Mouse (Mus musculus): Measurements from ENCODE around the gene Ebf1. TPM values are rescaled to one million over a fixed set of nuclear protein-coding genes. Genes with fewer than 3 reads are reported as not detected.

The Ebf1 gene
- total RNA-seq, 2 experiments from 2014 or later = 15.8 to 18.3 TPM

DNA sequence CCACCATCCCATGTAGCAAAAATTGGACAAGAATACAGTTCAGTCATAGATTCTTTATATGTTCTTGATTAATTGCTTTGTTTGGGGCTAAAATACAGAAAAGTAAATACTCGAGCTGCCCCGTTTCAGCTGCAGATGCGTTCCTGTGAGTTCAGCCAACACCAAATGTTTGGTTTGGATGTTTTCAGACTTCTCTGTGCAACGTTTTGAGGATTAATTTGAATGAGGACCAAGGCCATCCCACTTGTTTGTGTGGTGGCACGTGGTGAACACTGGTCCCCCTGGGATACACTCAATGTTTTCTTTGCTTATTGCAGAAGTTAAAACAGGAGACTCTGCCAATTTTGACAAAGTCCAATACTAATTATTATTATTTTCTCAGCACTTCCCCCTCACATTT, 289.3 kb downstream of the Ebf1 start:
- intact Hi-C loops (cut with DNase I; ENCODE audit: low total_unique reads) = no loop called here
- DNase-seq = no peak

DNA sequence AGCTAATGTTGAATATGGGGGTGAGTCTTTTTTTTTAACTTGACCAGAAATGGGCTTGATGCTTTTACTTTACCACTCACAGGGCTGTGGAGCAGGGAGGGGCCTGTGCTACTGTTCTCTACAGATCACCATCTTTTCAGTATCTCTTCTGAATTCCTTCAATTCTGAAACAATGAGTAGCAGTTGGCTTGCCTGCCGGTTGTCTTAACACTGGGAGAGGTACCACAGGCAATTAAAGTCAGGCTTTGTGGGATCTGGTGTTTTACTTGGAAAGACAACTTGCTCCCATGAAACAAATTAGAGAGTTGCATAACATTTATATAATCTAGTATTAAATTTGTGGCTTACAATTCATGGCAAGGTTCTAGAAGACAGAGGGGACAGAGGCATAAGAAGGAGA, 294.6 kb downstream of the Ebf1 start:
- intact Hi-C loops (cut with DNase I; ENCODE audit: low total_unique reads) = no loop called here
- DNase-seq = no peak

DNA sequence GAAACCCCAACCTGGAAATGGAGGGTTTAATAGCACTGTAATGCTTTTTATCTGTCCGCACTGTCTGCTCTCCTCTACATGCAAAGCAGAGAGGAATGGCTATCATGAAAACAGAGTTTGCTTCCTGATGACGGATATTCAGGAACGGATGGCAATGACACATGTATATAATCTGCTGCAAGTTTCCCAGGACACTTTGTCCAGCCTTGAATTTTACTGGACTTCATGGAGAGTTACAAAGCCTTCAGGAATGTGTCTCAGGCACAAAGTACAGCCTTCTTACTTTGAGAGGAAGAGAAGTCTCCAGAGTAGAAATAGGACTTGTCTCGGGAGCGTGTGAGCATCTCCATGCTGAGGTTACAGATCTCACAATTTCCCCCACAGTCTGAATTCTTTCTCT, 296.7 kb downstream of the Ebf1 start:
- intact Hi-C loops (cut with DNase I; ENCODE audit: low total_unique reads) = no loop called here
- DNase-seq = no peak

DNA sequence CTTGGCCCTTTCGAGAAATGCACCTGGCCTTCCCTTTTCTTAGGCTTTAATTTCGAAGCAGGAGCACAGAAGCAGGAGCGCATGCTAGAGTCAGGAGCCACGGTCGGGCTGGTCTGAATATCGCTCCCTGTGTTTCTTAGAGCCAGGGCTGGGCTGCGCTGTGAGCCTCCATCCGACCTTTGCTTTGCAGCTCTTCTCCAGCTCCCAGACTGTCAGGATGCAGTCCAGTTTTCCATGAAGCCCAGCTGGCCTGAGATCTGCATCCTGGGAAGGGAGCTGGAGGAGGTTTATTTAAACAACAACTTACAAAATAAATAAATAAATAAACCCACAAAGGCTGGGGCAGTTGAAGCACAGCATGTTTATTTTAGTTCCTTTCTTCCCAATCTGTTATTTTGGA, 299.9 kb downstream of the Ebf1 start:
- intact Hi-C loops (cut with DNase I; ENCODE audit: low total_unique reads) = no loop called here
- peak; percentile 47 for DNase-seq

DNA sequence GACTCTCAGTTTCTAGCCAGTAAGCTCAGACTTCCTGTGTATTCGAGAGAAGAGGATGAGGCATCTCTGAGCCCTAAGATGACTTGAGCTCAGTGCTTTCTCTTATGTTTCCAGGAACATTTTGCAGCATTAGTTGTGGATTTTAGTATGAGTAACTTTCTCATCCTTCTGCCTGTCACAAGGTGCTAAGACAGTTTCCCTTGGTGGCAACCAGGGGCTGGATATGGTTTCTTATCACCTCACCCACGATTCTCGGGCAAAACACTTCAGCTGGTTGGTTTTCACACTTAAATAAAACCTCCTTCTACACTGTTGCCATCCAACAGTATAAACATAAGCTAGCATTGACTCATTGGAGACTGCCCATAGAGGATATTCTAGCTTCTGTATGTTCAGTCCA, 306.0 kb downstream of the Ebf1 start:
- intact Hi-C loops (cut with DNase I; ENCODE audit: low total_unique reads) = no loop called here
- DNase-seq = no peak

DNA sequence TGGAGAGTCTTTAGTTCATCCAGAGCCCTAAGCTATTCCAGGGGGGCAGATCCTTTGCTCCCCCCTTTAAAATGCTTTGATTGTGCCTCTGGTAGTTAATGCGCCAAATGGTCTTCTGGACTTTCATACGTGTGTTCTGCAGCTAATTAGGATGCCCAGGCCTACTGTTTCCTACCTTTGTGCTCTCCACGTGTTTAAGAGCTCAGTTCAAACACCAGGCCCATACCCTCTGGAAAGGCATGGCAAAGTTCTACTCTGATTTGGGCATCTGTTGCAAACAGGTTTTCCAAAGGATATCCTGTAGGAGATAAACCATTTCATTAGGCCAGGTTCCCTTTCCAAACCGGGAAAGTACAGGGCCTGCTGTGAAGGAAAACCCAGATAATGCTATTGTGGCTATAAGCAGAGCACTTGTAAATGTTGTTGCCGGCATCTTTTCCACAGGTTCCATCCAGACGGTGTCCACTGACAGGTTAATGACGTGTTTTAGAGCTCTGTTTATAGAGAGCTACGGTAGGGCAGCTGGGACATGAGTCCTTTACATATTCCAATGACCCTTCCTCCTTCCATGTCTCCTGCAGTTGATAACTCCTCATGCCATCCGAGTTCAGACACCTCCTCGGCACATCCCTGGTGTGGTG, 306.9 kb downstream of the Ebf1 start:
- no peak for DNase-seq
- intact Hi-C loops (cut with DNase I; ENCODE audit: low total_unique reads) = no loop called here

DNA sequence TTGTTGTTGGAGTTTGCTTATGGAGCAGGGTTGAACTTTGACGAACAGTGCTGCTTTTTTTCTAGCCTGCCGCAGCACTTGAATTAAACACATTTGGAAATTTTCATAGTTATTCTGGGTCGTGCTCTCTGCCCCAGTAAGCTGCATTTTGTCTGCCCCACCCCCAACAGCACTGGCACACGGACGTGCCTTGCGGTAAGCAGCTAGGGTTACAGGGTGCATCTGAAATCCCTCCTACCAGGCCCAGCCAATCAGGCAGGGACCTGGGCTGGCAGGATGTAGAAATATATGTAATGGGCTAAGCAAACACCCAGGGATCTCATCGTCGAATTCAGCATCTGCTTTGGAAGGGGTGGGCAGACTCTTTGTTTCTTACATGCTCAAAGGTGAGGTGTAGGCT, 307.8 kb downstream of the Ebf1 start:
- DNase-seq = no peak
- intact Hi-C loops (cut with DNase I; ENCODE audit: low total_unique reads) = no loop called here

DNA sequence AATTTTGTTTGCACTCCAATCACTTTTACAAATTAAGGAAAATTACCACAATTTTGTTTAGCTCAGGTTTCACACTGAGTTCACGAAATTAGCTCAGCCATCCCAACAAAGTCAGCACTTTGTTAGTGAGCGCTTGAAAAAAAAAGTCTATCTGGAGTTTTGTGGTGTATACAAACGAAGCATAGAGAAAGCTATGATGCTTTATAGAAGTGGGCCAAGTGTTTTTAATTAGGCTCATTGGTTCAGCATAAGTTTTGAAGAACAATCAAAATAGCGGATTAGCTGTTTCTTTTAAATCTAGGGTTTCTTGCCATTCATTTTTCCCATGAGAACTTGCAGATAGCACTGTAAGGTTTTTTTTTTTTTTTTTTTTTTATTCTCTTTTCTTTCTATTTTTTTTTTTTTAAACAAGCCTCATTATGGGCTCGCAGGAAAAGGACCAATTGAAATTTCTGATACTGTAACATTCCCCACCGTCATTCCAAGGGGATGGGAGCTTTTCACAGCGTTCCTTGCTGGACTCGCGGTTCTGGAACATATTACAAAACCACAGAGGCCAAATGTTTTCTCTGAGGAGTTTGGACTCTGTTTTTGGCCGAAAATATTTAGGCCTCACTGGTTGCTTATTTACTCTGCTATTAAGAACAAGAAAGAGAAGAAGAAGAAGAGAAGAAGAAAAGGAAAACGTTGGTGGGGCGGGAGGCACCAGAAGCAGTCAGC, 308.8 kb downstream of the Ebf1 start:
- intact Hi-C loops (cut with DNase I; ENCODE audit: low total_unique reads) = no loop called here
- peak; percentile 12 for DNase-seq

DNA sequence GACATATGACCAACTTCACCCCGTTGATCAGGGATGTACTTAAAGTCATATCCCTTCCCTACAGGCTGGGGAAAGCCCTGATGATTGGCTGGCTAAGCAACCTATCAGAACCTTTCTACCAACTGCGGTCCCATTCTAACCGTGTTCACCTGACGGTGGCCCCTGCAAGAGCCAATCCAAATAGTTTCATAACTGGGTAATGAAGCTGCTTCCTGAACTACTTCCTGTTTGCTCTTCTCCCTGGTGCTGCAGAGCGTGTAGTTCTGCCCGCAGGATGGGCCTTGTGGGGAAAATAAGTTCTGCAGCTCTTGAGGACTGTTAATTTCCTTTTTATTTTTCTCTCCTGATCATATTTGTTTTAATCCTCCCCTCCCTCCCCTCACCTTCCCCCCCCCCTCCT, 311.3 kb downstream of the Ebf1 start:
- no peak for DNase-seq
- intact Hi-C loops (cut with DNase I; ENCODE audit: low total_unique reads) = no loop called here

DNA sequence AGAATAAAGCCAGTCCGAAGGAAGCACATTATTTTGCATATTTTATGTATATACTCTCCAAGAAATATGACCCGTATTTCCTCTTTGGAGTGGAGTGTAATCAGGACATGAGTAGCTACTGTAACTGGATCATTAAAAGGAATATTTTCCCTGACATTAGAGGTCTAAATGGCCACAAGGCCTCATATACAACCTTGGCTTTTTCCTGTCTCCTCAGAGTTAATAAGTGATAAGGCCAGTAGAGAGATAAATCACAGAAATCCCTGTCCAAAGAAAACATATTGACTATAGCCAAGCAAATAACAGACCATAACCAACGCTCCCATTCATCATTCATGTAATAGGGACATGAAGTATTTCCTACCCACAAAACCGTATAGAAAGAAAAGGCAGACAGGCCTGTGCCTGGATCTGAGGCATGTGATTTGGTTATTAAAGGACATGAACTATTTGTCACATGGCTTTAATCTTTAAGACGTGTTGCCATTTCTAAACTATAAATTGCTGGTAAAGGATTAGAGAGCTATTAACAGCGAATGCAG, 315.9 kb downstream of the Ebf1 start:
- no peak for DNase-seq
- intact Hi-C loops (cut with DNase I; ENCODE audit: low total_unique reads) = no loop called here

DNA sequence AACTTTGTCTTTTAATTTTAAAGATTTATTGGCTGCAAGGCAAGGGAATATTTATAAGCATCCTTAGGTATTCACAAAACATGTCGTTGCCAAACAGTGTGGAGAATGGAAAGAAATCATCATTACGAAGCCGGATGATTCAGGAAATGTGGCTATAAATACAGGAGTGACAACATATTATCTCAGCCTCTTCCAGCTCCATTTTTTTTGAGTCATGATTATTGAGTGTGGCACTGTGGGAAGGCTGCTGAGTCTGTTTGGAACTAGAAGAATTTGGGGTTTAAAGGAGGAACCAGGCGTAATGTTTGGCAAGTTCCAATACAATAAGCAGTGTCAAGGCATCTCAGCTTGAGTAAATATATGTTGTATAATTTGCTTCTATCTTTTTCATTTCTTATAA, 326.7 kb downstream of the Ebf1 start:
- no peak for DNase-seq
- intact Hi-C loops (cut with DNase I; ENCODE audit: low total_unique reads) = no loop called here

DNA sequence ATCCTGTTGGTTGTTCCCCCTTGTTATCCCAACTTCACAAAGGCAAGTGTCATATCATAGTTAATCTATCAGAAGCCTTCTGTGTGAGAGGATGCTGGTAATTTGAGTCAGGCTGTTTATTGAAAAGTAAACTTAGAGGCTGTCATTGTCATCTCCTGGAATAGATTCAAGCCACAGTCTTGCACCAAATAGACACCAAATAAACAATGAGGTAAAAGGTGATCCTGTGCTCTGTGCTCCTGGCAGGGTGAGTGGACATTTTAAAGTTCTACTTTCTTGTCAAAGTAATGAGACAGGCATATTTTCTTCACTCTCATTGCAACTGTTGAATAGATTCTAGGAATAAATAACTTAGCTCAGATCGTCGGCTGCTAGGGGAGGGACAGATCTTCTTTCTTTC, 327.3 kb downstream of the Ebf1 start:
- intact Hi-C loops (cut with DNase I; ENCODE audit: low total_unique reads) = no loop called here
- DNase-seq = no peak

DNA sequence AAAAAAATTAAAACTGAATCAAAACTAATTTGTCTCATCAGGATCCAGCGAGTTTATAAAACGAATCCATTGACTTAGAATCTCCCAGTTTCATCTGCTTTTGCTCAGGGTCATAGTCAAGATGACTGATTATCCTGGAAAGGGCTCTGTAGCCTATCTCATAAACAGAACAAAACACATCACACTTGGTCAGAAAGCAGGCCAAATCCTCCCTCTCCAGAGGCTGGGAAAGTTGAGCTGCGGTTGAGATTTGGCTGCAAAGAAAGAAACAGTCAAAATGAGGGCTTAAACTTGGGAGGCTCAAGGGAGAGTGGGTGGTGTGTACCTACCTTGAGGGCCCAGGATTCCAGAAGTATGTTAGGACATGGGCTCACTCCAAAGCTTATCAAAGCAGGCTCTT, 329.5 kb downstream of the Ebf1 start:
- intact Hi-C loops (cut with DNase I; ENCODE audit: low total_unique reads) = no loop called here

DNA sequence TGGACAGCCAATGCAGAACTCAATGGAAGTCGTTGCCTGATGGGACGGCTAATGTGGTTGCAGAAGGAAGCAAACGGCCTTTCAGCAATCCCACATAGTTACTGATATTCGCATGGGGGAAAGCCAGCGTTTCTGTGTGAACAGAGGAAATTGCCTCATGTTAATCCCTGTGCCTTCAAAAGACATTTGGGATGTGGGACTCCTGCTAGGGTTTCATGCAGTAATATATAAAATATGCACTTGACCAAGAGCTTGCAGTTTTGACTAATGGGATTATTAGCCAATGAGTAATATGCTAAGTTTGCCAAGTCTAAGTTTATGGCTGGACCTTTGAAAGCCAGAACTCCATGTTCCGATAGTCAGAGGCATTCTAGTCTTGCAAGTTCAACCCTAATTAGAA, 331.4 kb downstream of the Ebf1 start:
- no peak for DNase-seq
- intact Hi-C loops (cut with DNase I; ENCODE audit: low total_unique reads) = no loop called here

More for the DNA sequence above, 329.5 kb downstream of the Ebf1 start:
- DNase-seq = no peak

DNA sequence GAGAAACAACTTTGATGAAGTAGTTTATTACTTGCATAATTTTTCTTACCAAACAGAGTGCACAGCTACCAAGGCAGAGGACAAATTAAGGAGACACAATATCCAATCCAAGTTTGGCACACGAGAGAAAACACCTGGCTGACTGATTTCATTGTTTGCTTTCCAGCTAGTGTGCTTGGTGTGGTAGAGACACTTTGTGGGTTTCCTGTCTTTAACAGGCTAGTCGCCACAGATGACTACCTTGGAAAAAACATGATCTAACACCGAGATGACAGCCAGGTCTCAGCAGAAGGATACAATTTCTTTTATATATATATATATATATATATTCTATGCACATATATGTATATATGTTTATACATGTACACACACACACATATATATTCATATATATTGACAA, 332.0 kb downstream of the Ebf1 start:
- no peak for DNase-seq
- intact Hi-C loops (cut with DNase I; ENCODE audit: low total_unique reads) = no loop called here

DNA sequence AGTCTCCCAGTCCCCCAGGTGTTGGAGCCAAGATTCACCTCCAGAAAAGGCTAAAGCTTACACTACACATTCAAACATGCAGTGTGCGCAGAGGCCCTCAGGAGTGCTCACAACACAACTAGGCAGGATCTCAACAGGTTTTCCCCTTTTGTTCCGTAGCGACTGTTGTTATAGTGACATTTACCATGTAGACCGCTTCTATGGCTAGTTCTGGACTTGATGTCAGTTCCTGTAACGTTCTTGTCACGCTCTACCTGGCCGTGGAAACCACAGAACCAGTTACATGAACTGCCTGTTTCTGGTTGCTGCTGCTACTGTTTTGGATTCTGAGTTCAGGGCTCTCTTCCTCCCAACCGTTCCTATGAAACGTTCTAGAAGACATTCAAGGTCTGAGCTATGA, 333.2 kb downstream of the Ebf1 start:
- intact Hi-C loops (cut with DNase I; ENCODE audit: low total_unique reads) = no loop called here

DNA sequence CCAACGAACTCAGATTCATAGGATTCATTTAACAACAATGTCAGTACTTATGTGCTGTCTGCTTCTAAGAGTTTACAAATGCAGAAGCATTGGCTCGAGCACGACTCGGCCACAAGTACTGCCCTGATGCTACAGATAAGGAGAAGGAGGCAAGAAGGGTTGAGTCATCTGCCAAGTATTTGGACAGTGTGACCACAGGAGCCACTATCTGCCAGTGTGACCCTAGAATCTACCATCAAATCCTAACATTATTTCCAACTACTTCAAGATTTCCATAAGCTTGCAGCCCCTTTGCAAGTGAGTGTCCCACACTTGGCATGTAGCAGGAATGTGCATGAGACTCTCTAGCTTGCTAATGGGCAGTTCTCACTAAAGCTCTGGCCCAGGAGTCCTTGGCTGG, 334.4 kb downstream of the Ebf1 start:
- DNase-seq = no peak
- intact Hi-C loops (cut with DNase I; ENCODE audit: low total_unique reads) = no loop called here

More for the DNA sequence above, 333.2 kb downstream of the Ebf1 start:
- DNase-seq = no peak

DNA sequence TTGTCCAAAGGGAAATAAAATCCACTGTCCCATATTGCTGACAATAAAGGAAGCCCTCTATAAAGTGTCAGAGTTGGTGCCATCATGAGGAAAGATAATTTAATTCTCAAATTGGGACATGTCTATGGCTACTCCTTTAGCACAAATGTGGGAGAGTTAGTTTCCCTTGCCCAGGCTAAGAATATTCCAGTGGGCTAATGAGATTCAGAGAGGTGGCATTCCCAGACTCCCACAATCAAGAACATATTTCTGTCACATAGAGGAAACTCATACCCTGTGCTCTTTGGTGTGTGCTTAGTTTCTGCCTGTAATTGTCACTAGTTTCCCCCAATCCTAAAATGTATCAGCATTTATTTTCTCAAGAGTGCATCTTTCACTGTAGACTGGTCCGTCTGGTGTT, 336.2 kb downstream of the Ebf1 start:
- DNase-seq = no peak
- intact Hi-C loops (cut with DNase I; ENCODE audit: low total_unique reads) = no loop called here

DNA sequence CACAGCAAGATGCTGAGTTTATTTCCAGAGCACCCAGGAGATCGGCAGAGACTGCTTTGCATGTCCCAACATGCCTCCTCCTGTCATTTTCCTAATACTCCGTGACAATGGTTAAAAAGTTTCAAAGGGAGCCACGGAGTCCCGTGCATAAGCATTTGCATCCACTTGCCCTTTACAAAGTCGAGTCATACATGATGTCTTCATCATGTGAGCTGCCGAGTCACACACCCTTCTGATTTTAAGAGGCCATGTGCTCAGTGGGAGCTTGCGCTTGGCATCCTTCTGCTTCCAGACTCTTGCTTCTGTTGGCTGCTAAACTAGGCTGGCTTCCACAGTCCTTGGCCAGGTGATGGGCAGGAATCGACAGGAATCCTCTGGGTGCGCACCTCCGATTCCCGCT, 336.7 kb downstream of the Ebf1 start:
- no peak for DNase-seq
- intact Hi-C loops (cut with DNase I; ENCODE audit: low total_unique reads) = no loop called here

DNA sequence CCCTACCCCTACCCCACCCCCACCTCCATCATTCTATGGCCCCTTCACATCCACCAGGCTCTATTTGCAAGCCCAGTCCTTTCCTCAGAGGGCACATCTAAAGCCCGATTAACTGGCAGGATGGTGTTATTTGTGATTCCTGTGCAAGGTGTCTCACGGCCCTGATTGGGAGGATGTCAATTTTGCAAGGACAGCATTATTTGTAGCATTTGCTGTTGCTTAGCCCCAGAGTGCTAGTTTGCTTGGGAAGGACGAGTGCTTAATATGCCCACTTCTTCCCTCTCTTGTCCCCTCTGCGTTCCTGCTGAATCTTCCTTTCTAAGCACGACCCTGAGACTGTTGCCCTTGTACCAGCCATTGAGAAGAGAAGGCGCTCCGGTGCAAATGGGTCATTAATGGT, 337.2 kb downstream of the Ebf1 start:
- intact Hi-C loops (cut with DNase I; ENCODE audit: low total_unique reads) = no loop called here
- no peak for DNase-seq

DNA sequence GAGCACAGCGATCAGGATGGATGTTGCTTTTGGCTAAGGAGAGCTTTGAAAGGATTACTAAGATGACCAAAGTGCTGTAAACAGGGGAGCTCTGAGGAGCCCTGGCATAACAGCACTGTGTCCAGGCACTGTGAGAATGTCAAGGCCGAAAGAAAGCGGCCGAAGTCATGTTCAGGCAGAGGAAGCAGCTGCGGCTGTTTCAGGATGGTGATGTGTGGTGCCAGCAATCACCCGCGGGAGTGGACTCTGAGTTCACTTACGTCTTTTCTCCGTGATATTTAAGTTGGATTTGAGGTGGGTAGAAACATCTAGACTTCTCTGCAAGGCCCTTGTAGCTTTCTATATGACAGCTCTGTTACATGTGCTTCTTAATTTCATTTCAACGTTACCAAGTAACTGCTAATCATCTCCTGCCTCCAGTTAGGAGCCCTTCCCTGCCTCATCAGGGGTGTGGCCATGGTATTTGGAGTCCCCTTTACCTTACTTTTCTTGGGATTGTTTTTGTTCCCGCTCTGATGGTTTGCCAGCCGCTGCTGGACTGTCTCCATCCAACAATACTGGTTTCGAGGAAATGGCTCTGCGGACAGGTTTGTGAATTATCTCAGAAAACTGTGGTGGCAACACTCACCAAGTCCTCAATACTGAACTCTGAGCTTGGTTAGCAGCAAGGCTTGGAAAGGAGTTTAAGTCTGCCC, 345.8 kb downstream of the Ebf1 start:
- intact Hi-C loops (cut with DNase I; ENCODE audit: low total_unique reads) = no loop called here
- DNase-seq = no peak

Data from gastrocnemius, postnatal 14 days (tissue).